Mouse (Mus musculus) granulocyte monocyte progenitor cell, adult 5-6 weeks (primary cell): Measurements from ENCODE around the gene Gpsm3. TPM values are rescaled to one million over a fixed set of nuclear protein-coding genes. Genes with fewer than 3 reads are reported as not detected.

ENCODE experiments used
- ATAC-seq: replicated peaks from 2 replicates; pipeline ENCODE4 v1.8.0; 2016; ENCODE audit warnings: mild to moderate bottlenecking, moderate TSS enrichment, inconsistent platforms; ENCODE audit not compliant: poor library complexity, severe bottlenecking
- total RNA-seq, 2 experiments: library from RNA; stranded (forward) in 1 of 2; stranded (reverse) in 1 of 2; fragments of 200-712, 200-1000 nt in 1 of 2; fragments of >200 nt in 1 of 2; fragmentation: Nextera tagmentation in 1 of 2; gene quantifications; 2 replicates each; pipeline ENCODE4 v1.2.3; 2014 to 2017

Gpsm3 gene
- total RNA-seq, 2 experiments from 2014 or later = 11.5 to 75.3 TPM

- peak; percentile 59 for ATAC-seq
Observed at GRCm38 (mm10) chr17:34627093-34627942, 37.7 kb downstream of the Gpsm3 start.

DNA sequence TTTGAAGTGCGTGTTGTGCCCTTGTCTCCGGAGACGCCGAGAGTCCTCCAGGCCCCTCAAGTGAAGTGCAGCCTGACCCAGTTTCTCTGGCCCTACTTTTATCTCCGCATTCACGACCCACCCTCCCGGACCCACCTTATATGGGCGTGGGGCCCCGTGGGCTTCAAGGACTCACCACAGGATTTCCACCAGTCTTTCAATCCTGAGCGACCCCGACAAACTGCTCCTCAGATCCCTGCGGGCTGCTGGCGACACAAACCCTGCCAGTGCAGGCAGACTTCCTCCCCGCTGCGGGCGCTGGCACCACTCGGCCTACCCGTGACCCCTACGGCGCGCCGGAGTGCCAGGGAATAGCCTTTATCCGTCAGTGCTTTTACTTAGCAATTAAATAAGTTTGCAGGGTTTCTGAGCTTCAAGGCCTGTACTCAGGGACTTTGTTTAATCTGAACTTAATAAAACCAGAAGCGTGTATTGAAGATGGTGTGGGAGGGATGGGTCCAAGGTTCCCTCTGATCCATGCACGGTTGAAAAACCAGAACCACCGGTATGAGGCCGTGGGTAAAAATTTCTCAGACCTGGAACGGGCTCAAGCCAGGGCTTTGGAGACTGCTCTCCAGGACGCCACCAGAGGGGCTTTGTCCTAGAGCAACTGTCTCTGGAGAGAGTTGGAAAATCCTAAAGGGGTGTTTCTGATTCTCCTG is 38.5 kb downstream of the Gpsm3 start, which contains the start of gene Ppt2:
Gene Ppt2 (minus strand): TSS at position 568 of the 701 bp plus-strand sequence.
- ATAC-seq = no peak

DNA sequence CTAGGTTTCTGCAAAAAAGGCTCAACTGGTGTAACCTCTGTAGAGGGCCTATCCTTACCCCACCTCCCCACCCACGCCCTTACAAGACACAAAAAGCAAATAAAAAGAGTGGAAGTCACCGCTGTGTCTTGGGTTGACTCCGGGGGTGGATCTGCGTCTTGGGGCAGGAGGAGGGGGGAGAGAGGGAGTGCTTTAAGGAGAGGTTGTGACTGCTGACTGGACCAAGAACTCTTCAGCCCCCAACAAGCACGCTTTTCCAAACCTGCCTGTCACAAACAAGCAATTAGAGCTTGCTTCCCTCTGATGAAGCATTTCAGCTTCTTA is 39.0 kb downstream of the Gpsm3 start:
- ATAC-seq = no peak

DNA sequence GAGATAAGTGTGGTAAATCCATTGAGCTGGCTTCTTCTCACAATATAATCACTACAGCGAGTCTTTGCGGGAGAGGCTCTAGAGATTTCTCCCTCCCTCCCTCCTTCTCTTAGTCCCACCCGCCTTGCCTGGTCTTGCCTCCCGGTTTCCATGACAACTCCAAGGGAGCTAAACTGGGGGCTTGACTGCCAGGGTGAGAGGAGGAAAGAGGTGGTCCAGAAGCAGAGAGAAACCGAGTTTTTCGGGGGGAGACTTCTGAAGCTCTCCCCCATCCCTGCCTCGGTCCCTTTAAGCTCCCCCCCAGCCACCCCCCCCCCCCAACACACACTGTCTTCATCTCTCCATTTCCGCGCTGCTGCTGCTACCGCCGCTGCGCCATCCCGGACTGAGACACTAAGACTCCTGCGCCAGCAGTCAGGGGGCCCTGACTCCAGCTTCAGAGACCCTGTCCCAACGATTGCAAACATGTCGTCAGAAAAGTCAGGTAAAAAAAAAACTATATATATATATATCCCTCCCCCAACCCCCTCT is 39.7 kb downstream of the Gpsm3 start, which contains the start of gene Prrt1:
Gene Prrt1 (plus strand): TSS at position 313 of the 531 bp plus-strand sequence.
- no peak for ATAC-seq

GRCm38 (mm10) chr17:34629796-34630603 is 40.4 kb downstream of the Gpsm3 start:
- ATAC-seq = no peak

GRCm38 (mm10) chr17:34630761-34631301 is 41.2 kb downstream of the Gpsm3 start:
- no peak for ATAC-seq

GRCm38 (mm10) chr17:34631647-34632046 is 42.0 kb downstream of the Gpsm3 start:
- no peak for ATAC-seq

- peak; percentile 77 for ATAC-seq
Observed at GRCm38 (mm10) chr17:34632261-34632691, 42.7 kb downstream of the Gpsm3 start.

- peak; percentile 12 for ATAC-seq
Observed at GRCm38 (mm10) chr17:34635671-34636070, 46.1 kb downstream of the Gpsm3 start.

DNA sequence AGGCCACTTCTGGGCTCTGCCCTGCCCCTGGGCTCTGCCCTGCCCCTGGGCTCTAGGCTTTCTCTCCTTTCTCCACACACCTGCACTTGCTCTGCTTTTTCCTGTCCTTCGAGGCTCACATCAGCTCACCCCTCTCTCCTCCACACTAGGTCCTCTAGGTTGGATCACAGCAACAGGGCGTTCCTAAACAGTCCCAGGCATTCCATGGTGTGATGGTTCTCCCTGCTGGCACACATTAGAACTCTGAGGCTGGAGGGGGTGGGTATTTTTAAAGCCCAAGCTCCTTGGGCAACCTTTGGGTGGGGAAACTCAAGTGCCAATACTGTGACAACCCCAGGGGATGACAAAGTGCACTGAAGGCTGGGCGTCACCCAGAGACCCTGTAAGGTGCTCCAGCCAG is 47.9 kb downstream of the Gpsm3 start:
- no peak for ATAC-seq

DNA sequence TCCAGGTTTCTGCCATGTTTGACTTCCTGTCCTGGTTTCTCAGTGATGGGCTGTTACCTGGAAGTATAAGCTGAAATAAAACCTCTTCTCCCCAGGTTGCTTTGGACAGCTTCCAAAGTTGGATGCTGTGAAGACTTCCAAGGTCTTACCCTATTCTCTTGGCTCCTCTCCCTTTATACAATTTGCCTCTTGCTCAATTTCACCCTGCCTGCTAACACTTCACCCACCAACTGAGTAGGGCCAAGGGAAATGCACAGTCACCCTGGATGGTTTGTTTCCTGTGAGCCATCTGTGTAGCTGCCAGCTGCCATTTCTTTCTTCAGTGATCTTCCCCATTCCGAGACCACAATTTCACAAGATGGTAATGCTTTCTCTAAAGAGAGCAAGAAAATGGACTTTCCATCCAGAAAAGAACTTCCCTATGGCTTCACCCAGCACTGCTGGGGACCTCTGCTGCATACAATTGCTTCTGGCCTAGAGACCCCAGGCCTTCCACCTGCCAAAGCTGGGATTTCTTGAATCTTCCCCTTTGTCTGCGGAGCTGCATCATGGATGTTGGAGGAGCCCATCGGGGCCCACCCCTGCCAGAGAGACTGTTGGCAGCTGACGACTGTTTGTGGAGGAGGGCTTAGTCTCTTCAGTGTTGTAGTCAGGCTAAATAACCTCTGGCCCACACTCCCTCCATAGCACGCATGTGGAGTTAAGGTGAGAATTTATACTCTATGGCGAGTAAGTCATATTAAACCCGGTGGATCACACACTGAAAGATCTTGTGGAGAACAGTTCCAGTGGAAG is 50.1 kb downstream of the Gpsm3 start:
- peak; percentile 82 for ATAC-seq

GRCm38 (mm10) chr17:34640778-34641601 is 51.4 kb downstream of the Gpsm3 start:
- peak; percentile 64 for ATAC-seq

Other genes starting within 250 kb of the Gpsm3 start
- gene Btnl2, start 235.0 kb upstream of the Gpsm3 start, total RNA-seq (2014; fragmentation: Nextera tagmentation) = not detected in 2 replicates
- gene Btnl2, start 235.0 kb upstream of the Gpsm3 start, total RNA-seq (2017) = not detected in 2 replicates
- gene Btnl1, start 212.7 kb upstream of the Gpsm3 start, total RNA-seq (2014; fragmentation: Nextera tagmentation) = not detected in 2 replicates
- gene Btnl1, start 212.7 kb upstream of the Gpsm3 start, total RNA-seq (2017) = not detected in 2 replicates
- not detected in 2 replicates for gene BC051142, start 191.0 kb upstream of the Gpsm3 start, total RNA-seq (2014; fragmentation: Nextera tagmentation)
- gene BC051142, start 191.0 kb upstream of the Gpsm3 start, total RNA-seq (2017) = 0.21 TPM in 1 of 2 replicates, not detected in the other
- gene Btnl4, start 112.5 kb upstream of the Gpsm3 start, total RNA-seq (2014; fragmentation: Nextera tagmentation) = not detected in 2 replicates
- not detected in 2 replicates for gene Btnl4, start 112.5 kb upstream of the Gpsm3 start, total RNA-seq (2017)
- gene Btnl6, start 72.5 kb upstream of the Gpsm3 start, total RNA-seq (2014; fragmentation: Nextera tagmentation) = not detected in 2 replicates
- not detected in 2 replicates for gene Btnl6, start 72.5 kb upstream of the Gpsm3 start, total RNA-seq (2017)
- gene Notch4, start 25.5 kb upstream of the Gpsm3 start, total RNA-seq (2014; fragmentation: Nextera tagmentation) = 0.17 and 0.43 TPM in 2 replicates
- gene Notch4, start 25.5 kb upstream of the Gpsm3 start, total RNA-seq (2017) = 0.31 and 0.52 TPM in 2 replicates
- 21.1 and 29.7 TPM in 2 replicates for gene Pbx2, start 1.5 kb downstream of the Gpsm3 start, total RNA-seq (2014; fragmentation: Nextera tagmentation)
- gene Pbx2, start 1.5 kb downstream of the Gpsm3 start, total RNA-seq (2017) = 25.1 and 34.4 TPM in 2 replicates
- 1.3 and 1.9 TPM in 2 replicates for gene Ager, start 8.1 kb downstream of the Gpsm3 start, total RNA-seq (2014; fragmentation: Nextera tagmentation)
- 1.3 and 2.0 TPM in 2 replicates for gene Ager, start 8.1 kb downstream of the Gpsm3 start, total RNA-seq (2017)
- 52.2 and 64.9 TPM in 2 replicates for gene Rnf5, start 13.9 kb downstream of the Gpsm3 start, total RNA-seq (2014; fragmentation: Nextera tagmentation)
- 13.8 and 15.2 TPM in 2 replicates for gene Rnf5, start 13.9 kb downstream of the Gpsm3 start, total RNA-seq (2017)
- gene Agpat1, start 14.5 kb downstream of the Gpsm3 start, total RNA-seq (2014; fragmentation: Nextera tagmentation) = 36.6 and 50.1 TPM in 2 replicates
- gene Agpat1, start 14.5 kb downstream of the Gpsm3 start, total RNA-seq (2017) = 19.1 and 19.3 TPM in 2 replicates
- 2.1 TPM in 1 of 2 replicates, not detected in the other for gene Egfl8, start 26.2 kb downstream of the Gpsm3 start, total RNA-seq (2014; fragmentation: Nextera tagmentation)
- not detected in 2 replicates for gene Egfl8, start 26.2 kb downstream of the Gpsm3 start, total RNA-seq (2017)
- gene Ppt2, start 38.7 kb downstream of the Gpsm3 start, total RNA-seq (2014; fragmentation: Nextera tagmentation) = 41.9 and 45.1 TPM in 2 replicates
- gene Ppt2, start 38.7 kb downstream of the Gpsm3 start, total RNA-seq (2017) = 20.4 and 23.3 TPM in 2 replicates
- 0.88 TPM in 1 of 2 replicates, not detected in the other for gene Prrt1, start 39.7 kb downstream of the Gpsm3 start, total RNA-seq (2014; fragmentation: Nextera tagmentation)
- gene Prrt1, start 39.7 kb downstream of the Gpsm3 start, total RNA-seq (2017) = not detected in 2 replicates
- 2.9 and 10.3 TPM in 2 replicates for gene Fkbpl, start 55.0 kb downstream of the Gpsm3 start, total RNA-seq (2014; fragmentation: Nextera tagmentation)
- 12.4 and 21.8 TPM in 2 replicates for gene Fkbpl, start 55.0 kb downstream of the Gpsm3 start, total RNA-seq (2017)
- 38.3 and 42.5 TPM in 2 replicates for gene Atf6b, start 57.3 kb downstream of the Gpsm3 start, total RNA-seq (2014; fragmentation: Nextera tagmentation)
- 31.9 and 44.6 TPM in 2 replicates for gene Atf6b, start 57.3 kb downstream of the Gpsm3 start, total RNA-seq (2017)
- gene Tnxb, start 80.7 kb downstream of the Gpsm3 start, total RNA-seq (2014; fragmentation: Nextera tagmentation) = not detected in 2 replicates
- gene Tnxb, start 80.7 kb downstream of the Gpsm3 start, total RNA-seq (2017) = not detected in 2 replicates
- 0.23 TPM in 1 of 2 replicates, not detected in the other for gene C4b, start 154.1 kb downstream of the Gpsm3 start, total RNA-seq (2014; fragmentation: Nextera tagmentation)
- 0.09 TPM in 1 of 2 replicates, not detected in the other for gene C4b, start 154.1 kb downstream of the Gpsm3 start, total RNA-seq (2017)
- gene Cyp21a1, start 214.8 kb downstream of the Gpsm3 start, total RNA-seq (2014; fragmentation: Nextera tagmentation) = not detected in 2 replicates
- gene Cyp21a1, start 214.8 kb downstream of the Gpsm3 start, total RNA-seq (2017) = not detected in 2 replicates
- 24.0 and 47.6 TPM in 2 replicates for gene Stk19, start 247.1 kb downstream of the Gpsm3 start, total RNA-seq (2014; fragmentation: Nextera tagmentation)
- gene Stk19, start 247.1 kb downstream of the Gpsm3 start, total RNA-seq (2017) = 23.1 and 29.0 TPM in 2 replicates
- gene Dxo, start 247.2 kb downstream of the Gpsm3 start, total RNA-seq (2014; fragmentation: Nextera tagmentation) = 28.3 and 50.7 TPM in 2 replicates
- 30.2 and 32.1 TPM in 2 replicates for gene Dxo, start 247.2 kb downstream of the Gpsm3 start, total RNA-seq (2017)